Mouse (Mus musculus) thymus, postnatal 10 days (tissue): Measurements from ENCODE around the gene Ttll7.

ENCODE experiments used
- DNase-seq, 2 experiments: peaks; one replicate each; pipeline ENCODE4 v3.0.0; 2021; ENCODE audit warnings: low spot score in 2 of 2

Ttll7 gene

DNA sequence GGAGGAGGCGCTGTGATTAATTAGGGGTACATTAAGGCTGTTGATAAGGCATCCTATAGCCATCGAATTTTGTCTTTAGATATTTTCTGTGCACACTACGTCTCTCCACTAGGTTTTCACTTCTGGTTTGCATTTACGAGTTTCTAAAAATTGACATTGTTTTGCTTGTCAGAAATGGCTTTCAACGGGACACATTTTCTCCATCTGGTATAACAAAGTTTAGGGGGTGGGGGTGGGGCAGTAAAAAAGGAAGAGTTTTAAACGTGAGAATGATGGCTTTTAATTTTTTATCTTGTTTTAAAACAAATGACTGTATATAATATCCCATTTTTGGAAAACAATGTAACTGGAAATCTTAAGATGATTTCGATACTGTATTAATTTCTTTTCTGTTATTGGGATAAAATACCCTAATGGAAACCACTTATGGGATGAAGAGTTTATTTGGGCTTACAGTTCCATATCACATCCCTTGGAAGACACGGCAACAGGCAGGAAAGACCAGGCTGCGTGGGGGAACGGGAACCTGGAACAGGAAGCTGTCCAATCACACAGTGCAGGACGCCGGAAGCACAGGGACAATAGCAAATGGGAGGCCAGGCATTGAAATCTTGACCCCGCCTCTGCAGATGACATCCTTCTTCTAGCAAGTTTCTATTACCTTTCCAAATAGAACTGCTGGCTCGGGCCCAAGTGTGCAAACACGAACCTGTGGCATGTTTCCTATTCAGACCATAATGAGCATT, 142.7 kb downstream of the Ttll7 start:
- no peak for DNase-seq

DNA sequence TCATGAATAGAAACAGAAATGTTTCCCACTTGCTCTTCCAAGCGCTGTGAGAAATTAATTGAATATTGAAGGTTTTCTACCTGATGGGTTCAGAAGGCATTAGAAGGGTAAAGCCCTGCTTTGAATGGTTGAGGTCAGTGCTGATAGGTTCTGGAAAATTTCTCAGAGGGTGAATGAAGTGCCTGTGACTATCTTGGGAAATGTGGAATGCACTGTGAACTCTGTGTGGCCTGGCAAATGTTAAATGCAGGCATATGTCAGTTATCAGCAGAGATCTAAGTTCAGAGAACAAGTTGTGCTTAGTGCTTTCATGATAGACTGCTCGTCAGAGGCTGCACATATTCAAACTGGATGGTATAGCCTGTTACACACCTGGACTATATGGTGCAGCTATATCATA, 147.0 kb downstream of the Ttll7 start:
- no peak for DNase-seq

DNA sequence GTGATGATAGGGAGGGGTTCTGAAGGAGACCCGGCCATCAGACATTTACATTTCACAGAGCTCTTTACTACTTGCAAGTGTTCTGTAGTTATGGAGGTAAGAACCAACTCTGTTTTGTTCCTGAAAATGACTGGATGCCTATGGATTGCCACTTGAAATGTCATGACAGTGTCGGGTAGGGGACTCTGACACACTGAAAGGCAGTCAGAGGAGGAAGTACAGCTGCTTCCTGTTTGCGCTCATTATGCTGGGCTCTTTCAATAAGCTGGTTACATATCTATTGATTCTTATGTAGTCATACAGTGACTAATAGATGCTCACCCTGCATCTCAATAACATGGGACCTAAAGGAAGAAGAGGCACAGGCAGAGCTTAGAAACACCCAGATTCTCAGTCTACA, 148.8 kb downstream of the Ttll7 start:
- no peak for DNase-seq

DNA sequence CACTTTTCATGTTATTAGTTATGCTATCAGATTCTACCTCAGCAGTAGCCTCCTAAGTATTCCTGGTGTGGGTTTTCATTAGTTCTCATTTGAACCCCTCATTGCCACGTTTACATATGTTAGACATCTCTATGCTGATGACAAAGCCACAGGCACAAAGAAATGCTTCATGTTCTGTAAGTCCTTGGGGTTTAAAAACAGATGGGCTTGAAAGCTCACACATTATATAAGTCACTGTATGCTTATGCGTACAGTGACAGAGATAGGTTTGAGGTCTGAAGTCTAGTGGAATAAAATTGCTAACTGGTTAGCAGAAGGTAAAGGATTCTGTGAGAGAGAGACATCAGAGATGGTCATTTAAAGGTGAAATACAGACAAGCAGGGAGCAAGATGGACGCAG, 149.4 kb downstream of the Ttll7 start:
- no peak for DNase-seq

DNA sequence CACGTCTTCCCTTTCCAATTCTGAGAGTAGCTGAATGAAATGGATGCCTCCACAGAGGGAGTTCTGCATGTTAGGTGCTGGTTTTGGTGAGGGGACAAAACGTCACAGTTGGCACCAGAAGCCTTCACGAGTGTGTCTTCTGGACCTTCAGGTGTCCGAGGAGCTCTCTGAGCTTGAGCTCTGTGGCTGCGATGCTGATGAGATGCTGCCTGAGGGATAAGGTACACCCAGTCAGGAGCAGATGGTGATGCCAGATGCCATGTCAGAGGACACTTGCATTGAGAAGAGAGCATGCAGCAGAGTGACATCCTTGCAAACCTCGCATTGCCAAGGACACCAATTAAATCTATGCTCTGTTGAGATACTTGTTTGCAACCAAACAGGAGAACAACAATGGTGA, 164.3 kb downstream of the Ttll7 start:
- DNase-seq = no peak

DNA sequence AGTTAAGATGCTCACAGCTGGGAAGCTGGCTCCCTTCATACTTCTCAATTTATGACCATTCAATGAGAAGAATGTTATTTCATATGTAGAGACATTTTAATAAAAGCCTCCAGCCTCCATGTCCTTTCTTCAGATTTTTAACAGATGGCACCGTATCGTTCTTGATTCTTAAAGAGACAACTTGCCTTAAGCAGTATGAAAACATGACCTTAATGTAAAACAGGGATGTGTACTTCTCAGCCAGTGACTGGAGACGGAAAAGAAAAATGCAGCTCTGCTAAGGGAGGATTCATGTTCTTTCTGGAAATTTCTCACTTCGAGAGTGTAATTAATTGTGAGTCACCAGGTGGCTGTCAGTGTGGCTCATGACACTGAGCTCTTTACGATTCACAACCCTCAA, 167.3 kb downstream of the Ttll7 start:
- no peak for DNase-seq

DNA sequence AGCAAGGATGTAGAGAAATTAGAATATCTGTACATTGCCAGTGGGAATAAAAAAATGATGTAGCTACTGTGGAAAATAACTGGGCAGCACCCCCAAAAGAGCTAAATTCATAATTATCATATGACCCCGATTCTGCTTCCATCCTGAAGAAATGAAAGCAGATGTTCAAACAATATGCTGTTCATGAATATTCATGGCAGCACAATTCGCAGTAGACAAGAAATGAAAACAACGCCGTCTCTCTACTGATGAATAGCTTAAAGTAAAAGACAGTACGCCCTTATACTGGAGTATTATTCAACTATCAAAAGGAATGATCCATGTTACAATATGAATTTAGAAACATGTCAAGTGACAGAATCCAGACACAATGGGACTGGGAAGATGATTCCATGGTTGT, 174.1 kb downstream of the Ttll7 start:
- DNase-seq = no peak

DNA sequence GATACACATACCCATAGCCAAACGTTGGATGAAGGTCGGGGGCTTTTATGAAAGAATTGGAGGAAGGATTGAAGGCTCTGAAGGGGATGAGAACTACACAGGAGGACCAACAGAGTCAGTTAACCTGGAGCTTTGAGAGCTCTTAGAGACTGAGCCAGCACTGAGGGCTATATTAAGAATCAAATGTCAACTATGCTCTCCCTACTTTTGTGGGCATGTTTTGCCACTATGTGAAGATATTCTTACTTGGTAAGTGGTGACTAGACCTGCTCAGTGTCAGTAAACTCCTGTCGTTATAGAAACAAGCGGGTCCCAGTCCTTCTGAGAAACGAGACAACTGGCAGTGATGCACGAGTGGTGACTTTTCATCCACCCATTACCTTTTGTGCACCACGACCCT, 176.2 kb downstream of the Ttll7 start:
- no peak for DNase-seq

DNA sequence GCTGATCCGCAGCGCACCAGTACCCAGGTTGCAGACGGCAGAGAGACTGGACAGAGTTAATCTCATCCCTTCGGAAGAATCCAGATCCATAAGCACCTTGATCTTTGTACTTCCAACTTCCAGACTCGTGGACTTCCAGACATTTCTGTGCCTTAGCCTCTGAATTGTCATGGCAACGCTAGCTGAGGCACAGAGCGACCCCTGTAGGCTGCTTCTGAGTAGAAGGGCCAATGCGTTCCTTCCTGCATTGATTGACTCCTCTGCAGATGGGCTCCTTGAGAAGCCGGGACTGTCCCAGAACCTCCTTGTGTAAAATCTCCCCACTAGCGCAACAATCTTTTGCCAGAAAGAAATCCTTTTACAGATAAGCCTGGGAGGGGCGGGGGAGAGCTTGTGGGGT, 177.6 kb downstream of the Ttll7 start:
- no peak for DNase-seq

DNA sequence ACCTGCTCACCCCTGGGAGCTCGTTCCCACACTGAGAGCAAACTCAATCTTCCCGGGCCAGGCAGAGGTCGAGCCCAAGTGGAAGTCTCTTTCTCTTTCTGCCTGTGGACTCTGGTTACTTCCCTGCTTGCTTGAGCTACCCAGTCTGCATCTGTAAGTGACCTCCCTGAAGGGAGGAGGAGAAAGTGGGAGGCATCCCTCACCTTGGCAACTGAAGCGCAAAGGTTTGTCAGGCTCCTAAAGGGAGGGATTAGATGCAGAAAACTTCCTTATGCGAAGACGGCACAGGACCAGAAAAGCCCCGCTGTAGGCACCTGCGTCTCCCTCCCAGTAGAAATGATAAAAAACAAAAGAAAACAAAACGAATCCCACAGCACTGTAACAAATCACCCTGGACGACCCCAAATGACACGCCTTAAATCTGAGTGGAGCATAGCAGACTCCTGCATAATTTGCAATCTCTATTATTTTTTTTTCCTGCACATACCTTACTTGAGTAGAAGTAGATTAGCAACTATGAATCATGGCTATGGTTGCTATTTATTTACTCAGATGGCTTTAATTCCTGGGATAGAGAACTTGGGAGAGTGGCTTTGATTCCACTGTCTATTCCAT, 178.2 kb downstream of the Ttll7 start:
- DNase-seq = no peak
